Mouse (Mus musculus) heart, embryonic 12.5 days (tissue): ENCODE measurements around the gene Hrh1. TPM values are rescaled to one million over a fixed set of nuclear protein-coding genes. Genes with fewer than 3 reads are reported as not detected.

Experiments used
- ATAC-seq: fragments of 200-750 bp; cut with Nextera tagmentation; 2 replicates; pipeline ENCODE4 v1.8.0; 2017; ENCODE audit warnings: moderate TSS enrichment, moderate library complexity; ENCODE audit not compliant: insufficient number of reproducible peaks, low FRiP score
- H3K27ac ChIP-seq: fragments of 300-500 bp; sonication (generic); 2 replicates; pipeline ENCODE4 v1.5.1; 2016; ENCODE audit warnings: mild to moderate bottlenecking, moderate library complexity; ENCODE audit not compliant: poor library complexity, severe bottlenecking
- H3K27me3 ChIP-seq: fragments of 300-500 bp; sonication (generic); replicated peaks from 2 replicates; pipeline ENCODE4 v1.6.1; 2016; ENCODE audit warnings: mild to moderate bottlenecking, moderate library complexity
- H3K36me3 ChIP-seq: fragments of 300-500 bp; sonication (generic); 2 replicates; pipeline ENCODE4 v1.6.1; 2016; ENCODE audit warnings: mild to moderate bottlenecking, moderate library complexity
- H3K4me1 ChIP-seq: fragments of 300-500 bp; sonication (generic); replicated peaks from 2 replicates; pipeline ENCODE4 v1.6.1; 2016; ENCODE audit warnings: mild to moderate bottlenecking
- H3K4me2 ChIP-seq: fragments of 300-500 bp; sonication (generic); 2 replicates; pipeline ENCODE4 v1.6.1; 2016; ENCODE audit warnings: mild to moderate bottlenecking, moderate library complexity
- H3K4me3 ChIP-seq: fragments of 300-500 bp; sonication (generic); 2 replicates; pipeline ENCODE4 v1.5.1; 2016; ENCODE audit warnings: mild to moderate bottlenecking
- H3K9ac ChIP-seq: fragments of 300-500 bp; sonication (generic); 2 replicates; pipeline ENCODE4 v1.6.1; 2016; ENCODE audit warnings: mild to moderate bottlenecking, moderate library complexity
- H3K9me3 ChIP-seq: fragments of 300-500 bp; sonication (generic); replicated peaks from 2 replicates; pipeline ENCODE4 v1.6.1; 2016; ENCODE audit warnings: mild to moderate bottlenecking, moderate library complexity
- WGBS: fragments of 180-500 bp; shearing (Covaris S2); methylation state at CpG from one replicate; pipeline ENCODE4 v1.1.7; 2016; 5-methylcytosine and 5-hydroxymethylcytosine counted together
- polyA plus RNA-seq: library from polyadenylated mRNA; unstranded; fragments of >200 nt; fragmentation: Nextera tagmentation; extraction: Ambion mirVana; gene quantifications from 2 replicates; pipeline ENCODE4 v1.2.1, GENCODE M21; 2016

The Hrh1 gene
- polyA plus RNA-seq, 1 experiment from 2014 or later: not detected

DNA sequence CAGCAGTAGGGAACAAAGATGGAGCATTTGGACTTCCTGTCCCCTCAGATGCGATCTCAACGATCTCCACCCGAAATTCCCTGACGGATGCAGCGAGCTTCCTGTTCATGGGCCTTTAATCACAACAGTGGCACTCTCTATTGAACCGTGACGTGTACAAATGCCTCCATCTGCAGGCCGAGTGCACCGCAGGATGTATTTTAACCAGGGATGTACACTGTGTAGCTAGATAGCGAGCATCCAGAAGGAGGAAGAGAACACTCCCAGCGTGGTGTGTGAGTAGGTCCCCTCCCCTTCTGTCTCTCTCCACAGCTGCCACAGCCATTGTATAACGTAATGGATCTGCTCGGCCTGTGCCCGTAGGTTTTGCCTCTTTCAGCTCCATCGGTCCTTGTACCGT lies 31.1 kb downstream of the Hrh1 start:
- no peak overlapping the region for H3K27ac ChIP-seq
- 65% methylated on average over 16 of the region's 16 CpGs for WGBS

DNA sequence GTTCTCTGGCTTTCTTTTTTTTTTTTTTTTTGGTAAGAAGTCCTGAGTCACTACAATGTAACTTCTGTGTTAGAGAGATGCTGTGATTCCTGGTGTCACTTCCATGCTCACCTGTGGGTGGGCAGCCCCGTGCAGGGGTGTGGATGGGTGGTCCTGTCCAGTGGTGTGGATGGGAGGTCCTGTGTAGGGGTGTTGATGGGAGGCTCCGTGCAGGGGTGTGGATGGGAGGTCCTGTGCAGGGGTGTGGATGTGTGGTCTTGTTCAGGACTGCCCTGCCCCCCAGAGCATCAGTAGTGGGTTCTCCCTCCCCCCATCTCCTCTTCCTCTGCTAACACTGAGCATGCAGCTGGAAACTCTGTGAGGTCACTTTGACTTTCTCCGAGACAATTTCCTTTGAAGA lies 34.9 kb downstream of the Hrh1 start:
- Histone ChIP-seq H3K27ac (no peak overlapping the region), H3K9me3 (no peaks in the 10 kb centered on the region), H3K4me2 (no peak overlapping the region), H3K4me1 (peaks cover 23% of the 10 kb centered on the region), H3K27me3 (peaks cover 10% of the 10 kb centered on the region), H3K9ac (no peak overlapping the region), H3K36me3 (no peaks in the 10 kb centered on the region), H3K4me3 (no peak overlapping the region)
- ATAC-seq: no peak
- 30% methylated on average over 3 of the region's 3 CpGs for WGBS

More for the DNA sequence above, 31.1 kb downstream of the Hrh1 start:
- H3K27me3 ChIP-seq: no peaks in the 10 kb centered on the region; the same call in 1 of the 2 replicates
- peaks cover 16% of the 10 kb centered on the region for H3K4me1 ChIP-seq
- no peak for ATAC-seq
- H3K4me3 ChIP-seq: no peak overlapping the region
- H3K36me3 ChIP-seq: no peaks in the 10 kb centered on the region
- H3K9ac ChIP-seq: no peak overlapping the region
- no peak overlapping the region for H3K4me2 ChIP-seq
- H3K9me3 ChIP-seq: no peaks in the 10 kb centered on the region

DNA sequence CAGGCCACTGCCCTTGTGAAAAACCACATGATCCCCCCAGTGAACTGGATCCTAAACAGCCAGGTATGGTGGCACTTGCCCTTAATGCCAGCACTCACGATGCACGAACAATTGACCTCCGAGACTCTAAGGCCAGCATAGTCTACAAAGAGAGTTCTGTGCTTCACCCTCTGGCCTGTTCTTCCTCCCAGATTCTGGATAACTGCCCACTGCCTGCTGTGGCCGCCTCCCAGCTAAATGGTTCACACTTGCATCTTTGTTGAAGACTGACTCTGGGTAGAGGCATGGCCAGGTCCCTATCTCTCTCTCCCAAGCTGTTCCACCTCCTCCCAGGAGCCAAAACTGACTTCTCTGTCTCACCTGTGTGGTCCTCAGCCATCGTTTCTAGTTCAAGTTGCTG lies 36.8 kb downstream of the Hrh1 start:
- 79% methylated on average over 5 of the region's 5 CpGs for WGBS
- peaks cover 23% of the 10 kb centered on the region for H3K4me1 ChIP-seq
- H3K4me2 ChIP-seq: no peak overlapping the region
- H3K9ac ChIP-seq: no peak overlapping the region
- no peak overlapping the region for H3K27ac ChIP-seq
- H3K36me3 ChIP-seq: no peaks in the 10 kb centered on the region
- H3K9me3 ChIP-seq: no peaks in the 10 kb centered on the region
- H3K4me3 ChIP-seq: no peak overlapping the region
- H3K27me3 ChIP-seq: peaks cover 10% of the 10 kb centered on the region; the same call in 1 of the 2 replicates
- no peak for ATAC-seq

DNA sequence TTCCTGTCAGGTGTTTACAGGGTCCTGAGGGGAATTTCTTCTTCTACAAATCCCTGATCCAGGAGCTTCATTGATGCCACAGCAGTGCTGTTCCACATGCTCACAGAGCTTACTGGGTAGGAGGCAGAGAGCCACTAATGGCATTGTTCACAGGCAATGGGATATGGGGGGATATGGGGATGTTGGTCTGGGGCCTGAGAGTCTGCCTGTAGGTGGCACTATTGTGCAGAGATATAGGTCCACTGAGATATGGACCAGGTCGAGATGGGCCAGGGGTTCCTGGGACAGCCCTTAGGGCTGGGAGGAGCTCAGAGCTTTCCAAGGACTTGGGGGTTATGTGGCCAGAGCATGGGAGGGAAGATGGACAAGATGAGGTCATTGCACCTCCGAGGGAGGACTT lies 42.6 kb downstream of the Hrh1 start:
- H3K9me3 ChIP-seq: peaks cover 9% of the 10 kb centered on the region; the same call in 1 of the 2 replicates
- no peak overlapping the region for H3K9ac ChIP-seq
- H3K27me3 ChIP-seq: peaks cover 8% of the 10 kb centered on the region; the same call in 1 of the 2 replicates
- no peak overlapping the region for H3K4me3 ChIP-seq
- H3K4me1 ChIP-seq: no peaks in the 10 kb centered on the region
- no peak for ATAC-seq
- H3K4me2 ChIP-seq: no peak overlapping the region
- H3K27ac ChIP-seq: no peak overlapping the region
- H3K36me3 ChIP-seq: no peaks in the 10 kb centered on the region
- 48% methylated on average over 2 of the region's 2 CpGs for WGBS

DNA sequence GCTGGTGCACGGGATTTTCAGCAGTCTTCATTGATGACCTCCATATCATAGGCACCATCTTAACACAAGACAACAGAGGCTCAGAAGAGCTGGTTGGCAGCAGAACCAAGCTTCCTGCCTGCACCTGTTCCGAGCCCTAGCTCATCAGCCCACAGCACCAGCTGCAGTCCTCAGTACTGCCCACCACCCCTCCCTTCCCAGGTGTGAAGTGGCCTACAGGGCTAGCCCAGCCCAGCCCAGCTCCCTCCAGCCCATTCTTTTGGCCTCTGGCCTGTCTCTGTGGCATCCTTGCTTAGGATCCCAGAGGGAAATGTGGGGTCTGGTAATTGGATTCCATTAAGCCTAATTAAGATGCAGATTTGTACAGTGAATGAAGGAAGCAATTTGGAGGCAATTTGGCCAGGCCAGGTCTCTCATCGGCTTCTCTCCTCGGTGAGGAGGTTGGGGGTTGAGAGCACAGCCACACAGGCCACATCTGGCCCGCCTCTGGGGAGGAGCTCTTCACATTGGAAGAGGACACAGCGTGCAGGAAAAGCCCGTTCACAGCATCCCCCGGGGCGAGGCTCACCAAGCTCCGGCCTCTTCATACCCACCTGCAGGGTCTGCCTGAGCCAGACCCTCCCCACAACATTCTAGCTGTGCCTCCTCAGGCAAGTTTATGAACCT lies 43.2 kb downstream of the Hrh1 start:
- no peak for ATAC-seq
- 52% methylated on average over 10 of the region's 10 CpGs for WGBS
- H3K9me3 ChIP-seq: peaks cover 9% of the 10 kb centered on the region; the same call in 1 of the 2 replicates

DNA sequence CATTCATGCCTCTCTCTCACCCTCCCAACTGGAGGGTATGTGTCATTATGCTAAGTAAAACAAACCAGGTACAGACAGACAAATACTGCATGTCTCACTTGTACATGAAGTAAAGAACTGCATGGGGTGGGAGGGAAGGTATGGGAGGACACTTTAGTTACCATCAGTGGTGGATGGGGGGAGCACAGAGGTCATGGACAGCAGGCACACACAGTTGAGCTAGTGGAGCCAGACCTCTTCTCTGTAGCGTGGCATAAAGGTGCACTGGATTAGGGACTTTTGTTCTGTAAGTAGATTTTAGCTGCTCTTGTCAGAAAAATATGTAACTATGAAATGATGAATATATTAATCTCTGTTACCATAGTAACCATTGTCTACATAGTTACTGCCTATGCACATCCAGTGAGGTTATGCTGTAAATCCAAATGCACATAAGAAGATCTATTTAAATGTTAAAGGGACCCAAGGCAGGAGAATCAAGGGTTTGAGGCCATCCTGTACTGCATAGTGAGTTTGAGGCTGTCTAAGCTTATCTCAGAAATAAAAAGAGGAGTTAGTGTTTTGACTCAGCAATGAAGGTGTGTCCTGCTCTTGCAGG lies 46.6 kb downstream of the Hrh1 start:
- no peaks in the 10 kb centered on the region for H3K4me1 ChIP-seq
- ATAC-seq: no peak
- peaks cover 15% of the 10 kb centered on the region; the same call in 1 of the 2 replicates for H3K27me3 ChIP-seq
- no peak overlapping the region for H3K4me2 ChIP-seq
- no peak overlapping the region for H3K9ac ChIP-seq
- H3K9me3 ChIP-seq: peaks cover 9% of the 10 kb centered on the region; the same call in 1 of the 2 replicates
- no peak overlapping the region for H3K4me3 ChIP-seq
- no peaks in the 10 kb centered on the region for H3K36me3 ChIP-seq
- H3K27ac ChIP-seq: no peak overlapping the region
- 63% methylated on average over 1 of the region's 1 CpGs for WGBS

More for the DNA sequence above, 43.2 kb downstream of the Hrh1 start:
- Histone ChIP-seq H3K36me3 (no peaks in the 10 kb centered on the region), H3K4me2 (no peak overlapping the region), H3K4me3 (no peak overlapping the region), H3K27me3 (0 out of 2 replicates have a peak, but pooled peaks cover 2% of the 10 kb centered on the region), H3K27ac (no peak overlapping the region), H3K4me1 (no peaks in the 10 kb centered on the region), H3K9ac (no peak overlapping the region)

DNA sequence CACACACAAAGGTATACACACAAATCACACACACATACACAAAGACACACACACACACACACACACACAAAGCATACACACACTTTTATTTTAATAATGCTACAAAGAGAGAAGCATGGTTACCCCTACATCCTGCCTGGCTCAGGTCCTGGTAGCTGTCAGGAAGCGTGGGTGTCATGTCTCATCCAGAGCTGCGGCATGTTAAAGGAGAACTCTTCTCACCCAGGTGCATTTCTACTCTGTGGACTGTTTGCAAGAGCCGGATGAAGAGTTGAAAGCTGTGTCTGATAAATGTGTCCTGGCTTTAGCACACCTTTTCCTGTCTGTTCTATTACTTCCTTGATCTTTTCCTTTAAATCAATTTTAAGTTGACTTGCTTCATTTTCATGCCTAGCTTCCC lies 47.2 kb downstream of the Hrh1 start:
- Histone ChIP-seq H3K9me3 (peaks cover 9% of the 10 kb centered on the region; the same call in 1 of the 2 replicates), H3K4me2 (no peak overlapping the region), H3K27ac (no peak overlapping the region), H3K36me3 (no peaks in the 10 kb centered on the region), H3K4me1 (no peaks in the 10 kb centered on the region), H3K9ac (no peak overlapping the region), H3K4me3 (no peak overlapping the region), H3K27me3 (peaks cover 15% of the 10 kb centered on the region; the same call in 1 of the 2 replicates)
- WGBS: 59% methylated on average over 3 of the region's 3 CpGs
- ATAC-seq: no peak

DNA sequence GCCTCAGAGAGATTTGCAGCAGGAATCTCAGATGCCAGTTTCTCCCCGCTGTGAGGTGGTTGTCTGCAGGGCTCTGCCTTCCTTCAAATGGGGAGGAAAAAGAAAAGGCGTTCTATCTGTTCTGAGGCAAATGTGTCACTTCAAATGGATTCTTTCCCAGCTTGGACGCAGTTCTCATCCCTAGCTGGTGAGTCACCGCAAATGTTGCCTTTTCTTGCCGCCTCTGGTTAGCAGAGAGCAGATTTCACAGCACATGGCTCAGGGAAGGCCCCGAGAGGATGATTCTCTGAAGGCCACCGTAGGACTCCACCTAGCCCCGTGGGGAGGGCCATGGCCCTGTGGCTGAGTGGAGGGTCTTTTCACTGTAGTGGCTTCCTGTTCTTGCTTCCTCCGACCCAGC lies 51.2 kb downstream of the Hrh1 start:
- ATAC-seq: no peak
- Histone ChIP-seq H3K36me3 (no peaks in the 10 kb centered on the region), H3K9me3 (no peaks in the 10 kb centered on the region), H3K4me3 (no peak overlapping the region), H3K27me3 (peaks cover 15% of the 10 kb centered on the region; the same call in 1 of the 2 replicates), H3K27ac (no peak overlapping the region), H3K9ac (no peak overlapping the region), H3K4me2 (no peak overlapping the region), H3K4me1 (no peaks in the 10 kb centered on the region)
- WGBS: 62% methylated on average over 9 of the region's 9 CpGs

DNA sequence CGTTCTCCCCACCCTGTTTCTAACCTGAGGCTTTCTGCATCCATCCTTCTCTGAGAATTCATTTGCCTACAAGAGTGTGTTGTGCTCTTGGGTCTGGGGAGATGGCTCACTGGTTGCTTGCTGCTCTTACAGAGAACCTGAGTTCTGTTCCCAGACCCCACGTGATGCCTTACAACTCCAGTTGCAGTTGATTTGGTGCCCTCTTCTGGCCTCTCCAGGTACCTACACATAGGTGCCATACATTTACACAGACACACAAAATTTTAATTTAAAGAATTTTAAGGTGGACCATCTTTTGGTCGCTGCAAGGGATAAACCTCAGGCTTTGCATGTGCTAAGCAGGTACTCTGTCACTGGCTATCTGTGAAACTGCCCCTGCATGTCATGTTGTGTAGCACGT lies 57.5 kb downstream of the Hrh1 start:
- Histone ChIP-seq H3K27me3 (no peaks in the 10 kb centered on the region), H3K4me3 (no peak overlapping the region), H3K27ac (no peak overlapping the region), H3K4me1 (peaks cover 10% of the 10 kb centered on the region), H3K9me3 (peaks cover 7% of the 10 kb centered on the region; the same call in 1 of the 2 replicates), H3K4me2 (no peak overlapping the region), H3K36me3 (no peaks in the 10 kb centered on the region), H3K9ac (no peak overlapping the region)
- WGBS: 80% methylated on average over 4 of the region's 4 CpGs
- ATAC-seq: no peak

DNA sequence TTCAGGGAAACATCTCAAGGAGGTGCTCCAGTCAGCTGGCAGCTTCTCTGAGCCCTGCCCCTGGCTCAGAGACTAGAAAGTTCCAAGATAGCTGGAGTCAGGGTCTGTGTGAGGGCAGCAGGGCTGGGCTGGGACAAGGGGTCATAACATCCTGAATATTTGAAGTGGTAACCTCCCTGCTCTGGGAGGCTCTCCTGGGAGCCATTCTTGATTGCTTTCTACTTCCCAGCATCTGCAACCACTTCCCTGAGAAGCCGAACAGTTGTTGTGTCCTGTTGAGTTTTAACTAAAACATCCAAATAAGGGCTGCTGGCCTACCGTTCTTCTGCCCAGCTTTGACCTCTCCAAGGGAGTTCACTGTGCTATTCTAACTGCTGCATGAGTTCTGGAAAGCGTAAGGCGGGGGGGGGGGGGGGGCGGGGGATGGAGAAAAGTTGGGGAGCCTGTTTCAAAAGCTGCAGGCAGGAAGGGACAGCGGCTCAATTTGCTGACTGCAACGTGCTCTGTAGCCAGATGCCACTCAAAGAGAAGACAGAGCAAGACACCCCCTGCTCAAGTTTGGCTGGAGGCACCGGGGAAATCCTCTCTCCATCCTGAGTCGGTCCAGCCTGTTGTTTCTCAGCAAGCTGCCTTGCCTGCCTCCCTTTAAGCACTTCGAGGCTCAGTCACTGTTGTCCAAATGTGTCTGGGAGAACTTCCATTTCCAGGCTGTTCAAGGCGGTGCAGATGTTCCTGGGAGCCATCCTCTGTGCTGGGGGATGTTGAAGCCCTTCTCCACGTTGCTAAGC lies 58.7 kb downstream of the Hrh1 start:
- peaks cover 11% of the 10 kb centered on the region; the same call in 1 of the 2 replicates for H3K9me3 ChIP-seq
- H3K4me2 ChIP-seq: no peak overlapping the region
- WGBS: 58% methylated on average over 12 of the region's 12 CpGs
- H3K4me1 ChIP-seq: peaks cover 10% of the 10 kb centered on the region
- H3K36me3 ChIP-seq: no peaks in the 10 kb centered on the region
- no peak overlapping the region for H3K9ac ChIP-seq
- no peaks in the 10 kb centered on the region for H3K27me3 ChIP-seq
- no peak overlapping the region for H3K27ac ChIP-seq
- no peak overlapping the region for H3K4me3 ChIP-seq
- no peak for ATAC-seq

DNA sequence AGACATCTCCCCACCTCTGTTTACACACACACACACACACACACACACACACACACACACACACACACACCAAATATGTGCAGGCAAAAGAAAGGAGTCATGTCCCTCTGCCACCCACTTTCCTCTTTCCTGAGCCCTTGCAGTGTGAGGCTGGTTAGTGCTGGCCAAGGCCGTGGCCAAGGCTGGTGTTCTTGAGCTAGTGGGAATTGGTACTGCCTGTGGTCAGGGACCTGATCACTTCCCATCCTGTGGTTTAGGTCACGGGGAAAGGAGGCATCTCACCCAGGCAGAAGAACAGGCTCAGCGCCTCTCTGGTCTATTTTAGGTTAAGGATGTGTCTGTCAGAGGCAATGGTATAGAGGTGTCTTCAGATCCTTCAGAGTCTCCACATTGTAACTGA lies 59.6 kb downstream of the Hrh1 start:
- H3K27ac ChIP-seq: no peak overlapping the region
- 73% methylated on average over 3 of the region's 3 CpGs for WGBS
- H3K9me3 ChIP-seq: peaks cover 11% of the 10 kb centered on the region; the same call in 1 of the 2 replicates
- no peak overlapping the region for H3K4me2 ChIP-seq
- no peaks in the 10 kb centered on the region for H3K27me3 ChIP-seq
- no peak overlapping the region for H3K4me3 ChIP-seq
- H3K36me3 ChIP-seq: no peaks in the 10 kb centered on the region
- no peak for ATAC-seq
- peaks cover 10% of the 10 kb centered on the region for H3K4me1 ChIP-seq
- no peak overlapping the region for H3K9ac ChIP-seq
